Mouse (Mus musculus) kidney, adult 18-20 months (tissue): ENCODE measurements around the gene Prkag2.

Experiments used
- DNase-seq: peaks from one replicate; pipeline ENCODE4 v3.0.0; 2021

Prkag2 gene

DNA sequence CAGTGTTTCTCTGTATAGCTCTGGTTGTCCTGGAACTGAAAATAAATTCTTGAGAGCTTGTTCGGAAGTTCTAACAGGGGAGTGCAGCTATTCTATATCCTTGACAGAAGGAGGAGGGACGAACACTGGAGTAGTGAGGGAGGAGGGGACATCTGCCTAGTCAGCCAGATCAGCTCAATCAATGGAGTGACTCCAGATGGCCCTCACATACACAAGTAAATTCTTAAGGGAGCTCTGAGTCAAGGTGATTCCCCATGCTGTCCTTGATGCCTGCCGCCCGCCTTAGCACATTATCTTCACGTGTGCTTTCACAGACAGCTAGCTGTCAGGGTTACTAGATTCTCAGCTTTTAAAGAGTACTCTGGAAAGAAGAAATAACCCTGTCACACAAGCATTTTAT lies 279.8 kb downstream of the Prkag2 start:
- DNase-seq: no peak

DNA sequence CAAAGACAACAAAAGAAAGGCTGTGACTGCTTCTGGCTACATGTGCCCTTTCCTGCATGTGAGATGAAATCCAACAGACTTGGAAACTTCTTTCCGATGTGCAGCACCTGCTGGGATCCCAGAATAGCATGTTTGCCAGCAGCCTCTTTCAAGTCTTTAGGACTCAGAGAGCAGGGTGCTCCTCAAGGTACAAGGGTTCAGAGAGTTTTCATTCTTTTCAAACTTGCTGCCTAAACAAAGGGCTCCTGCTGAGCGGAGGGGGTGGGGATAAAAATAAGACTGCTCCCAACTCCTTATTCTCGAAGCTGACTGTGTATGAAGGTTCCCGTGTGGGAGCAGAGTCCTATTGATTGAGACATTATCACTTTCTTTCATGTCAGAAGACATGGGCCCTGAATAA lies 283.3 kb downstream of the Prkag2 start:
- DNase-seq: no peak

DNA sequence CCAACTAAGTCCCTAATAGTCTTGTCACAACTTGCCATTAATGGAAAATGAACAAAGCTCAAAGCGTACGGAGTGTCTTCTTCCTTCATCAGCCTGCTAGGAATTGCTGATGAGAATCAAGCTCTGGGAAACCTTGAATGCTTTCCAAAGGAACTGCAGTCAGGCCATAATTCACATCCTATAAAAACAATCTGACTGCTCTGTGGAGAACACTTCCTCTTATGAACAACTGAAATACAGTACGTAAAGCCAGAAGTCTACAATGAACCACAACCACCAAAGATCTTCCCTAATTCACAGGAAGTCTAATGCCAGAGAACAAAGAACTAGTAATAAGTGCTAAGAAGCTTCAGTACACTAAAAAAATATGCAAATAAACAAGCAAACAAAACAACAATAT lies 286.5 kb downstream of the Prkag2 start:
- no peak for DNase-seq

GRCm38 (mm10) chr5:24813005-24813404 lies 287.4 kb downstream of the Prkag2 start:
- no peak for DNase-seq
